Mouse (Mus musculus): ENCODE data around the gene Padi1. TPM values are rescaled to one million over a fixed set of nuclear protein-coding genes. Genes with fewer than 3 reads are reported as not detected.
A peak's percentile ranks its signal among the peaks of the same experiment; 100 is the strongest.

Gene Padi1
- total RNA-seq (2022) = not detected

GRCm38 (mm10) chr4:140845666-140846065 lies at the start of gene Padi1:
TSS of gene Padi1 (minus strand) at chr4:140845778.
- DNase-seq = no peak

GRCm38 (mm10) chr4:140892163-140892530 lies 46.6 kb upstream of the Padi1 start:
- no peak for DNase-seq

- no peak for DNase-seq
Measured at GRCm38 (mm10) chr4:140891525-140892162, 46.1 kb upstream of the Padi1 start.

GRCm38 (mm10) chr4:140883852-140884251 lies 38.3 kb upstream of the Padi1 start:
- no peak for DNase-seq

- DNase-seq = no peak
Measured at GRCm38 (mm10) chr4:140882981-140883380, 37.4 kb upstream of the Padi1 start.

- no peak for DNase-seq
Measured at GRCm38 (mm10) chr4:140882365-140882764, 36.8 kb upstream of the Padi1 start.

- DNase-seq = no peak
Measured at GRCm38 (mm10) chr4:140881771-140882170, 36.2 kb upstream of the Padi1 start.

GRCm38 (mm10) chr4:140881026-140881670 lies 35.6 kb upstream of the Padi1 start:
- no peak for DNase-seq

- DNase-seq = no peak
Measured at GRCm38 (mm10) chr4:140880207-140880606, 34.6 kb upstream of the Padi1 start.

- peak; percentile 50 for DNase-seq
Measured at GRCm38 (mm10) chr4:140879739-140880138, 34.2 kb upstream of the Padi1 start.

GRCm38 (mm10) chr4:140879116-140879515 lies 33.5 kb upstream of the Padi1 start:
- no peak for DNase-seq

GRCm38 (mm10) chr4:140878655-140879054 lies 33.1 kb upstream of the Padi1 start:
- no peak for DNase-seq

GRCm38 (mm10) chr4:140877441-140877840 lies 31.9 kb upstream of the Padi1 start:
- DNase-seq = no peak

GRCm38 (mm10) chr4:140876681-140877080 lies 31.1 kb upstream of the Padi1 start:
- DNase-seq = no peak

- no peak for DNase-seq
Measured at GRCm38 (mm10) chr4:140876161-140876560, 30.6 kb upstream of the Padi1 start.

- no peak for DNase-seq
Measured at GRCm38 (mm10) chr4:140873011-140873410, 27.4 kb upstream of the Padi1 start.

- DNase-seq = no peak
Measured at GRCm38 (mm10) chr4:140872686-140872992, 27.1 kb upstream of the Padi1 start.

GRCm38 (mm10) chr4:140871851-140872685 lies 26.5 kb upstream of the Padi1 start:
- no peak for DNase-seq

- no peak for DNase-seq
Measured at GRCm38 (mm10) chr4:140871376-140871775, 25.8 kb upstream of the Padi1 start.

- DNase-seq = no peak
Measured at GRCm38 (mm10) chr4:140870876-140871275, 25.3 kb upstream of the Padi1 start.

- no peak for DNase-seq
Measured at GRCm38 (mm10) chr4:140869945-140870344, 24.4 kb upstream of the Padi1 start.

GRCm38 (mm10) chr4:140868484-140869190 lies 23.1 kb upstream of the Padi1 start:
- DNase-seq = no peak

- peak; percentile 60 for DNase-seq
Measured at GRCm38 (mm10) chr4:140862036-140862650, 16.6 kb upstream of the Padi1 start.
